ENCODE assay signal across 25 mouse cellular contexts in the genomic region with DNA sequence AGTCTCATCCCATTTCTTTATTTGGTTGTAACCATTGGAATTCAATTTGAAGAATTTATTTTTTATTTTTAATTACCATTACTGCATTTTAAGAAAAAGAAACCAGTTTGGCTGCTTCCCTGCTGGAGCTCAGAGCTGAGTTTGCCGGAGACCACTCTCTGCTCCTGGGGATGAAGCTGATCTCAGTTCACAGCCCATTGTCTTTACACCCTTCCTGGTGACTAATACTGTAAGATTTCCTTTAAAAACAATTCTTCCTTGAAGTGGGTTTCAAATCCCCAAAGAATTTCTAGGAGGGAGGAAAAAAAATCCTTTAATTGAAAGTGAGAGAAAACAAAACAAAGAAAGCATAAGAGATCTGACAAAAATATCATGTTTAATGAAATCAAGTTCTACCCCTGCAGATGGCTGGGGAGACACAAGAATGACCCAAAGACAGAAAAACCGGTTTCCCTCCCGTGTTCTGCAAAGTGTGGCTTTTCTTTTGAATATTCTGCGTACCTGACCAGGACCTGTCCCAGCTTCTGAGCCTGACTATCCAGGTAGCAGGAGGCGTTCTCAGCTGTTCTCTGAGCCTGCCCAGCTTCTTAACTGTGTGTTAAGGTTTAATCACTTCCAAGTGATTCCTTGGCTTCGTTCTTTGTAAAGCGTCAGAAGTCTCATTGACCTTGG.
"Had no signal": no experiment of that assay in that cellular context is flagged by ENCODE, and none has a peak within 500 bp of the region (broad histone marks: within the 10 kb centered on the region; RNA-seq: fewer than 3 reads in every experiment).

No protein-coding gene starts in this region.

- H3K9ac ChIP-seq: heart, embryonic 13.5 days; heart, embryonic 15.5 days; hindbrain, embryonic 13.5 days; hindbrain, embryonic 15.5 days; intestine, embryonic 15.5 days; limb, embryonic 13.5 days; limb, embryonic 15.5 days; liver, embryonic 12.5 days; liver, embryonic 14.5 days had no signal

- DNase-seq: gastrocnemius, postnatal 10 days; gastrocnemius, postnatal 36 days; heart, adult 2 months; heart, postnatal 14 days; heart, postnatal 36 days; kidney, adult 18-20 months; kidney, adult 8-10 months; kidney, postnatal 10 days; kidney, postnatal 25 days; kidney, postnatal 4 days; left cerebral cortex, postnatal 4 days had no signal

- H3K4me3 ChIP-seq: heart, adult 2 months; heart, embryonic 13.5 days; heart, embryonic 15.5 days; hindbrain, embryonic 13.5 days; hindbrain, embryonic 15.5 days; intestine, embryonic 15.5 days; layer of hippocampus, adult 2 months; left cerebral cortex, adult 2 months; limb, embryonic 13.5 days; limb, embryonic 15.5 days; liver, embryonic 12.5 days had no signal

- H3K27ac ChIP-seq: heart, adult 2 months; heart, embryonic 13.5 days; heart, embryonic 15.5 days; hindbrain, embryonic 13.5 days; hindbrain, embryonic 15.5 days; intestine, embryonic 15.5 days; layer of hippocampus, adult 2 months; left cerebral cortex, adult 2 months; limb, embryonic 13.5 days; liver, embryonic 12.5 days; liver, embryonic 14.5 days had no signal

- H3K36me3 ChIP-seq: heart, embryonic 13.5 days; heart, embryonic 15.5 days; hindbrain, embryonic 13.5 days; hindbrain, embryonic 15.5 days; intestine, embryonic 15.5 days; limb, embryonic 13.5 days; limb, embryonic 15.5 days; liver, embryonic 12.5 days had no signal

- H3K4me2 ChIP-seq: heart, embryonic 11.5 days; heart, embryonic 13.5 days; heart, embryonic 15.5 days; hindbrain, embryonic 13.5 days; hindbrain, embryonic 15.5 days; intestine, embryonic 15.5 days; limb, embryonic 13.5 days; limb, embryonic 15.5 days; liver, embryonic 12.5 days had no signal

- H3K27me3 ChIP-seq: heart, embryonic 13.5 days; heart, embryonic 15.5 days; hindbrain, embryonic 13.5 days; intestine, embryonic 15.5 days; limb, embryonic 15.5 days had no signal

- ATAC-seq: inflammation-experienced regulatory T-cells, adult 6 months; intestine, postnatal 0 days; liver, embryonic 12.5 days had no signal

- H3K9me3 ChIP-seq: heart, embryonic 13.5 days; heart, embryonic 15.5 days; hindbrain, embryonic 13.5 days; hindbrain, embryonic 15.5 days; intestine, embryonic 15.5 days; limb, embryonic 13.5 days; limb, embryonic 15.5 days; liver, embryonic 12.5 days had no signal

- H3K4me1 ChIP-seq: liver, embryonic 12.5 days had no signal
